Mouse (Mus musculus): ENCODE measurements around the gene Serinc4. TPM values are rescaled to one million over a fixed set of nuclear protein-coding genes. Genes with fewer than 3 reads are reported as not detected.
"Not testable (repeated sequence)": the region's sequence is repeated elsewhere in the genome, so short reads cannot be mapped to it uniquely, and the experiment has no call there.

Gene Serinc4
- 0.95 and 1.1 TPM in 2 replicates for polyA plus RNA-seq (2014; fragmentation: Nextera tagmentation; extraction: Ambion mirVana)

DNA sequence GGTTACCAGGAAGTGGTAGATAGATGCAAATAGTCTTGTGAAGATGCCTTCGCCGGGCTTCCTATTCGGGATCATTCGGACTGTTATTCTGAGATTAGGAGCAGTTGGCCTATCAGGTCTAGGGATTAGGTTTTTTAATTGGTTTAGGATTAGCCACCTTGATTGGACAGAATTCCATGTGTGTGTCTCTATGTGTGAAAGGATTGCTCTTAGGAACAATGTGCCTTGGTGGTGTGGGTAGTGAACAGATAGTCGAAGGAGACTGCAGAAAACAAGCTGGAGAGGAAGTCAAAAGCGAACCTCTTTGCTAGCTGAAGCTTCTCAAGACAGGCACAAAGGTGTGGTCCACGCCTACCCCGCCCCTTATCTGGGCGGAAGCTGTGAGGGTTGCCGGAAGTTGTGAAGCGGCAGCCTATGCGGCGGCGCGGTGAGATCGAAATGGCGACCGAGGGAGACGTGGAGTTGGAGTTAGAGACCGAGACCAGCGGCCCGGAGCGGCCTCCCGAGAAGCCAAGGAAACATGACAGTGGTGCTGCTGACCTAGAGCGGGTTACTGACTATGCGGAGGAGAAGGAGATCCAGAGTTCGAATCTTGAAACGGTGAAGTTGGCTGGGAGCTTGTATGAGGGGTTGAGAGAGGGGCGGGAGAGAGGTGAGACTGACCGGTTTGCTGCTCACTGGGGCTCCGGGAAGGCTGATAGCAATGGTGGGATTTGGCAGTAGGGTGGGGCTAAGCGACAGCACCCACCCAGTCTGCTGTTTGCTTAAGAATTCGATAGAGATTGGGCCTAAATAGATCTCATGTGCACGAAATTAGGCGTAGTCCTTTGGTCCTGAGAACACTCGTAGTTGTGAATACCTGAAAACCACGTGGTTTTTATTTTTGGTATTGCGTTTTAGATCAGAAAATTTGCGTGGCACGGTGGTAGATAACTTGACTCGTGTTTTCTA, at the start of gene Serinc4:
TSS of gene Serinc4 (minus strand) at position 90 of the 951 bp plus-strand sequence.
- WGBS = 3% methylated on average over 41 of the region's 41 CpGs

DNA sequence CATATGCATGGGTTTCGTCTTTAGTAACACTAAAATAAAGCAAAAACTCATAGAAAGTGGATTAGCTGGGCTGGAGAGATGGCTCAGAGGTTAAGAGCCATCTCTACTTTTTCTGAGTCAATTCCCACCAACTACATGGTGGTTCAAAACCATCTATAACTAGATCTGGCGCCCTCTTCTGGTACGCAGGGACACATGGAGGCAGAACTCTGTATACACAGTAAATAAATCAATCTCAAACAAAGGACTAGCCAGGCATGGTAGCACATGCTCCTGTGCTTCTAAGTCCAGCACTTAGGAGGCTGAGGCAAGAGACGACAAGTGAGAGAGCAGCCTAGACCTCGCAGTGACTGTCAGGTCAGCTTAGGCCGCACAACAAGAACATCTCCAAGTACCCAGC, 45.0 kb upstream of the Serinc4 start:
- not testable (repeated sequence) for ATAC-seq; H3K27ac ChIP-seq (ENCODE audit: low read depth, low read length); H3K4me1 ChIP-seq (ENCODE audit: control insufficient read depth, insufficient read depth, low read length); H3K4me3 ChIP-seq (ENCODE audit: low read depth, low read length); H3K4me2 ChIP-seq (ENCODE audit: low read length); DNase-seq (ENCODE audit: low spot score); H3K9ac ChIP-seq (ENCODE audit: low read length); H3K9me3 ChIP-seq (replicated peaks; ENCODE audit: control insufficient read depth, low read length); H3K27me3 ChIP-seq (replicated peaks; ENCODE audit: control insufficient read depth, insufficient read depth, low read length); H3K36me3 ChIP-seq (ENCODE audit: control insufficient read depth, insufficient read depth, low read length)
- 78% methylated on average over 1 of the region's 6 CpGs for WGBS

More for the DNA sequence above, at the start of gene Serinc4:
- Histone ChIP-seq H3K9me3 (replicated peaks; ENCODE audit: control insufficient read depth, low read length) (no peaks in the 10 kb centered on the region), H3K36me3 (ENCODE audit: control insufficient read depth, insufficient read depth, low read length) (peaks cover 45% of the 10 kb centered on the region), H3K27ac (ENCODE audit: low read depth, low read length) (peak within 1 kb of the TSS; percentile 55), H3K4me1 (ENCODE audit: control insufficient read depth, insufficient read depth, low read length) (peaks cover 9% of the 10 kb centered on the region), H3K9ac (ENCODE audit: low read length) (peak within 1 kb of the TSS; percentile 83), H3K4me3 (ENCODE audit: low read depth, low read length) (peak within 1 kb of the TSS; percentile 70), H3K4me2 (ENCODE audit: low read length) (peak within 1 kb of the TSS; percentile 82), H3K27me3 (replicated peaks; ENCODE audit: control insufficient read depth, insufficient read depth, low read length) (no peaks in the 10 kb centered on the region)
- DNase-seq (ENCODE audit: low spot score) = peak; percentile 91
- peak; percentile 94 for ATAC-seq

DNA sequence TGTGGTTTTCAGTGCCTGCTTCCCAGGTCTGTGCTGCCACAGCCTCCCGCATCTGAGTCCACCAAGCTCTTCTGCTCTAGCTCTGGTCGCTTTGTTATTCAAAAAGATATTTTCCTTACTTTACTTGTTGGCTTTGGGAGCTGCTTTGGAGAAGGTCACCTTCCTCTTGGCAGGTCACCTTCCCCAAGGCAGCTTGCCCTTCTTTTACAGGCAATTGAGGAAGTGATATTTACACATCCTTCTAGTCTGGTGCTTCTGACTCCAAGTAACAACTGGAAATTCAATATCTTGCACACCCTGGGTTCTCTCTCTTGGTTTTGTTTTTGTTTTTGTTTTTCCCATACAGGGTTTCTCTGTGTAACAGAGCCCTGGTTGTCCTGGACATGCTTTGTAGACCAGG, 27.8 kb upstream of the Serinc4 start:
- WGBS = 90% methylated on average over 1 of the region's 2 CpGs
- not testable (repeated sequence) for H3K9ac ChIP-seq (ENCODE audit: low read length)

DNA sequence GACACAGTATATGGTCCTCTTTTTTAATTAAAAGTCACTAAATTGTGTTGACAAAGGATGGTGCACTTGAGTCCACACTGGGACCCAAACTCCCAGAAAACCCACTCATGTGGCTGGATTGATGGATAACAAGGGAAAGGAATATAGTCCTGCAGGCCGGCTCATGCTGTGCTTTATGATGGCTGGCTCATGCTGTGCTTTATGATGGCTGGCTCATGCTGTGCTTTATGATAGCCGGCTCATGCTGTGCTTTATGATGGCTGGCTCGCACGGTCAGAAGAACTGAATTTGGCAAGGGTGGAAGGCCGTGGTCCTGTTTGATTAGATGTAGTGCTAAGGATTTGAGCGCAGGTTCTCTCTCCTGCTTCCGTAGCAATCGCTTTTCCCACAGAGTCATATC, 27.0 kb upstream of the Serinc4 start:
- no peaks in the 10 kb centered on the region for H3K9me3 ChIP-seq (replicated peaks; ENCODE audit: control insufficient read depth, low read length)
- H3K27me3 ChIP-seq (replicated peaks; ENCODE audit: control insufficient read depth, insufficient read depth, low read length) = no peaks in the 10 kb centered on the region
- H3K27ac ChIP-seq (ENCODE audit: low read depth, low read length) = no peak overlapping the region
- no peak overlapping the region for H3K9ac ChIP-seq (ENCODE audit: low read length)
- 29% methylated on average over 8 of the region's 8 CpGs for whole genome bisulfite sequencing
- H3K4me2 ChIP-seq (ENCODE audit: low read length) = no peak overlapping the region
- H3K36me3 ChIP-seq (ENCODE audit: control insufficient read depth, insufficient read depth, low read length) = no peaks in the 10 kb centered on the region
- no peaks in the 10 kb centered on the region for H3K4me1 ChIP-seq (ENCODE audit: control insufficient read depth, insufficient read depth, low read length)
- no peak overlapping the region for H3K4me3 ChIP-seq (ENCODE audit: low read depth, low read length)
- ATAC-seq = no peak
- peak; percentile 13 for DNase-seq (ENCODE audit: low spot score)

More for the DNA sequence above, 27.8 kb upstream of the Serinc4 start:
- not testable (repeated sequence) for ATAC-seq; H3K4me2 ChIP-seq (ENCODE audit: low read length); H3K9me3 ChIP-seq (replicated peaks; ENCODE audit: control insufficient read depth, low read length); H3K4me1 ChIP-seq (ENCODE audit: control insufficient read depth, insufficient read depth, low read length); H3K27me3 ChIP-seq (replicated peaks; ENCODE audit: control insufficient read depth, insufficient read depth, low read length); DNase-seq (ENCODE audit: low spot score); H3K4me3 ChIP-seq (ENCODE audit: low read depth, low read length); H3K27ac ChIP-seq (ENCODE audit: low read depth, low read length); H3K36me3 ChIP-seq (ENCODE audit: control insufficient read depth, insufficient read depth, low read length)

DNA sequence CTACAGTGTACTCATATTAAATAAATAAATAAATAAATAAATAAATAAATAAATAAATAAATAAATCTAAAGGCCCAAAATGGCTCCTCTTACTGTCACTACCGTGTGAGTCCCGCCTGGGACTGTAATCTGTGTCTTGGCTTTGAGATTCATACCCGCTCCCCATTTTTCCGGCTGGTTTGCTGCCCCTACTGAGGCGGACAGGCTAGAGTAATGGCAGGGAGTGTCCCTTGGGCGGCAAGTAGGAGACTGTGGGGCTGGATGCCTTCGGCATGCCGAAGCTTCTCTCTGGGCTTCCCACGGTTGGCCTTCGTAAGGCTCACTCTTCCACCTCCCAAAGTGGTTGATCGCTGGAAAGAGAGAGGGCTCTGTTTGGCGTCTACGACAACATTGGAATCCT, 24.3 kb upstream of the Serinc4 start:
- not testable (repeated sequence) for ATAC-seq; H3K27ac ChIP-seq (ENCODE audit: low read depth, low read length); H3K27me3 ChIP-seq (replicated peaks; ENCODE audit: control insufficient read depth, insufficient read depth, low read length); H3K9ac ChIP-seq (ENCODE audit: low read length); H3K4me2 ChIP-seq (ENCODE audit: low read length); H3K9me3 ChIP-seq (replicated peaks; ENCODE audit: control insufficient read depth, low read length); H3K4me3 ChIP-seq (ENCODE audit: low read depth, low read length); H3K4me1 ChIP-seq (ENCODE audit: control insufficient read depth, insufficient read depth, low read length); DNase-seq (ENCODE audit: low spot score); H3K36me3 ChIP-seq (ENCODE audit: control insufficient read depth, insufficient read depth, low read length)
- 87% methylated on average over 13 of the region's 13 CpGs for WGBS

DNA sequence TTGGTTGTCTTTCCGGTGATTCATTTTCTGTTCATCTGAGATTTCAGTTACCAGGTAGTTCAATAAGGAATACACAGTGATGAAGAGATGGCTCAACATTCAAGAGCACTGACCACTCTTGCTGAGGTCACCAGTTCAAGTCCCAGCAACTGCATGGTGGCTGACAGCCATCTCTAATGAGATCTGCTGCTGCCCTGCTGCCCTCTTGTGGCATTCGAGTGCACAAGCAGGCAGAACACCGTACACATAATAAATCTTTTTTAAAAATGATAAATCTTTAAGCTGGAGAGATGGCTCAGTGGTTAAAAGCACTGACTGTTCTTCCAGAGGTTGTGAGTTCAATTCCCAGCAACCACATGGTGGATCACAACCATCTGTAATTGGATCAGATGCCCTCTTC, 23.9 kb upstream of the Serinc4 start:
- Histone ChIP-seq H3K9ac (ENCODE audit: low read length) (no peak overlapping the region), H3K4me3 (ENCODE audit: low read depth, low read length) (no peak overlapping the region), H3K27me3 (replicated peaks; ENCODE audit: control insufficient read depth, insufficient read depth, low read length) (no peaks in the 10 kb centered on the region), H3K4me2 (ENCODE audit: low read length) (no peak overlapping the region), H3K9me3 (replicated peaks; ENCODE audit: control insufficient read depth, low read length) (no peaks in the 10 kb centered on the region), H3K27ac (ENCODE audit: low read depth, low read length) (no peak overlapping the region), H3K36me3 (ENCODE audit: control insufficient read depth, insufficient read depth, low read length) (no peaks in the 10 kb centered on the region), H3K4me1 (ENCODE audit: control insufficient read depth, insufficient read depth, low read length) (no peaks in the 10 kb centered on the region)
- no peak for ATAC-seq
- whole genome bisulfite sequencing = 60% methylated on average over 3 of the region's 3 CpGs
- no peak for DNase-seq (ENCODE audit: low spot score)

DNA sequence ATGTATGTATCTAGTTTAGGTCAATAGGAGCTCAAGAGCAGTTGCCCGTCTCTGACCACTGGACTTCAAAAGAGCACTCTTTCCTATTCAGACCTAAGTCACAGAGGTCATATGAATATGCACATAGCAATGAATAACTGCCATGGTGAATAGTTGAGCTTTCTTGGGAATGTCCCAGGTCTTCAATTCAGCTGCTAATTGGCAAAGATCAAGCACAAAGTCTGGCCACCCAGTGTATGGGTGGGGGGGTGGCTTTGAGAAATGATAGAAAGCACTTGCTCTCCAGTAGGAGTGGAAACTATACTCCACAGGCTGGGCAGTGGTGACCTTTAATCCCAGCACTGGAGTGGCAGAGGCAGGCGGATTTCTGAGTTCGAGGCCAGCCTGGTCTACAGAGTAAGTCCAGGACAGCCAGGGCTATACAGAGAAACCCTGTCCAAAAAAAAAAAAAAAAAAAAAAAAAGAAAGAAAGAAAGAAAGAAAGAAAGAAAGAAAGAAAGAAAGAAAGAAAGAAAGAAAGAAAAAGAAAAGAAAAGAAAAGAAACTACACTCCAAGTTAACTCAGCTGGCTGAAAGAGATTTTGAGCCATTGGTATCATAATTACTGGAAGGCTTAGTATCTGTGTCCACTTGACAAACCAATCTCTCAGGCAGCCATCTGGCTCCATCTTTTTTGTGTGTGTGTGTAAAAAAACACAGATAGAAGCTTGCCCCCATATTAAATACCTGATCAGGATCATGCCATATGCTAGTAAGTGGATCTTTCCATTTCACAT, 21.1 kb upstream of the Serinc4 start:
- Histone ChIP-seq H3K9me3 (replicated peaks; ENCODE audit: control insufficient read depth, low read length) (no peaks in the 10 kb centered on the region), H3K4me3 (ENCODE audit: low read depth, low read length) (no peak overlapping the region), H3K36me3 (ENCODE audit: control insufficient read depth, insufficient read depth, low read length) (no peaks in the 10 kb centered on the region), H3K27ac (ENCODE audit: low read depth, low read length) (no peak overlapping the region), H3K27me3 (replicated peaks; ENCODE audit: control insufficient read depth, insufficient read depth, low read length) (no peaks in the 10 kb centered on the region), H3K9ac (ENCODE audit: low read length) (no peak overlapping the region), H3K4me2 (ENCODE audit: low read length) (no peak overlapping the region), H3K4me1 (ENCODE audit: control insufficient read depth, insufficient read depth, low read length) (no peaks in the 10 kb centered on the region)
- WGBS = 81% methylated on average over 3 of the region's 3 CpGs
- no peak for ATAC-seq
- no peak for DNase-seq (ENCODE audit: low spot score)

DNA sequence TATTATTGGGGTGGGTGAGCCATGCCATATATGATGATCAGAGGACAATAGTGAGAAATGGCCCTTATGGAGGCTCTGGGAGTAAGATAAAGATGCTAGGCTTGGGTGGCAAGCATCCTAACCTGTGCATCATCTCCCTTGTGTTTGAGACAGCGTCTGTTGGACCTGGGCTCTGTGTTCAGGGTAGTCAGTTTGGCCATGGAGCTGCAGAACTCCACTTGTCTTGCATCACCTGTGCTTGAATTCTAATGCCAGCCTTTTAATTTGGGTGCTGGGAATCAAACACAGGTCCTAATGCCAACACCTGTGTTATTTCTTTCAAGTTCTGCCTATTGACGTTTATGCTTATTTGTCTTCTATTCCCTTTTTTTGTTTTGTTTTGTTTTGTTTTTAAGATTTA, 18.7 kb upstream of the Serinc4 start:
- H3K36me3 ChIP-seq (ENCODE audit: control insufficient read depth, insufficient read depth, low read length); H3K9ac ChIP-seq (ENCODE audit: low read length); H3K9me3 ChIP-seq (replicated peaks; ENCODE audit: control insufficient read depth, low read length); H3K27me3 ChIP-seq (replicated peaks; ENCODE audit: control insufficient read depth, insufficient read depth, low read length); H3K27ac ChIP-seq (ENCODE audit: low read depth, low read length); H3K4me3 ChIP-seq (ENCODE audit: low read depth, low read length); ATAC-seq; H3K4me2 ChIP-seq (ENCODE audit: low read length); H3K4me1 ChIP-seq (ENCODE audit: control insufficient read depth, insufficient read depth, low read length); DNase-seq (ENCODE audit: low spot score): not testable (repeated sequence)
- 97% methylated on average over 2 of the region's 2 CpGs for WGBS
